Mouse (Mus musculus): Measurements from ENCODE around the gene Esp38.
"Not testable (repeated sequence)": the region's sequence is repeated elsewhere in the genome, so short reads cannot be mapped to it uniquely, and the experiment has no call there.

Gene Esp38

DNA sequence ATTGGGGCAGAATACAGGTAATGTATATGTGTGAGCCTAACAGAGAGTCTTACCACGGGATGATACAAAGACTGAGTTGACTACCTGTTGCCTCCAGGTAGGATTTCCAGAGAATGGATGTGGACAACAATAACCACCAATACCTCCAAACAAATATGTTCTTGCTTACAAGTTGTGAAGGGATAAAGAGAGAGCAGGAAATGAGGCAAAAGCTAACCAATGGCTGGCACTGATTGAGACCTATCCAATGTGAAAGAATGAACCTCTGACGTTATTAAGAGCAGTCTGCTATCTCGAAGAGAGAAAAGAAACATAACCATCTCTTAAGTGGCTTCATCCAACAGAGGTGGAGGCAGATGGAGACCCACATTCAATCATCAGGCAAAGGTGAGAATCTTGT, at the start of gene Esp38:
Gene Esp38, plus strand, starts transcription at position 301 of the 400 bp plus-strand sequence.
- no peak for DNase-seq (ENCODE audit: low read depth, low spot score)

DNA sequence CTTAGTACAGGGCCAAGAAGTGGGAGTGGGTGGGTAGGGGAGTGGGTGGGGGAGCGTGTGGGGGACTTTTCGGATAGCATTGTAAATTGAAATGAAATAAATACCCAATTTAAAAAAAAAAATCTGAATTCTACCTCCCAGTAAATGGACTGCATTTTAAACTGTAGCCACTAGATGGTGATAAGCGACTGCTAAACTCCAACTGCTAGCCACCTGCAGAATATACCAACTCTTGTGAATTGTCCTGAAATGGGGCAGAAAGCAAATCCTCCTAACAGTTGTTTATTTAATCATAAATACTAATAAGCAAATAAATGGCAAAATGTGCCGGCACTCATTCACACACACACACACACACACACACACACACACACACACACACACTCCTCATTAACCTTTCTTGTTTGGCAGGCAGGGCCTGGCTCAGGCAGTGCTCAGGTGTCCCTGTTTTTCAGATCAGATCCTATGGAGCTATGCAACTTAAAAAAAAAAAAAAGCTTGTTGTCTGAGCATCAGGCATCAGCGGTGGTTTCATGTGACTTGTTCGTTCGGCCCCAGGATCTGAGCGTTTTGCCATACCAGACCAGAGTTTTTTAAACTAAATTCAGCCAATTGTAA, 47.3 kb upstream of the Esp38 start:
- DNase-seq (ENCODE audit: low read depth, low spot score), result not testable (repeated sequence)

Data from skeletal muscle tissue, adult 2 months (tissue).